Mouse (Mus musculus) fat pad, adult 2 months (tissue): Measurements from ENCODE around the gene Wdr19.
"Not testable (repeated sequence)": the region's sequence is repeated elsewhere in the genome, so short reads cannot be mapped to it uniquely, and the experiment has no call there.

Experiments used
- DNase-seq: peaks from one replicate; pipeline ENCODE4 v3.0.0-alpha.2; 2011; ENCODE audit warnings: low read depth, low spot score; ENCODE audit errors: extremely low read depth

Wdr19 gene

GRCm38 (mm10) chr5:65298167-65298950, 98.9 kb downstream of the Wdr19 start:
- DNase-seq = no peak

GRCm38 (mm10) chr5:65299623-65300022, 100.1 kb downstream of the Wdr19 start:
- DNase-seq = not testable (repeated sequence)

GRCm38 (mm10) chr5:65300121-65300520, 100.6 kb downstream of the Wdr19 start:
- DNase-seq = no peak

- DNase-seq = no peak
These were observed 106.0 kb downstream of the Wdr19 start for GRCm38 (mm10) chr5:65305516-65305915.

GRCm38 (mm10) chr5:65308208-65308607, 108.7 kb downstream of the Wdr19 start:
- no peak for DNase-seq

GRCm38 (mm10) chr5:65308866-65309265, 109.4 kb downstream of the Wdr19 start:
- DNase-seq = no peak
